Mouse (Mus musculus): ENCODE measurements around the gene Rad51ap2.

Gene Rad51ap2

GRCm38 (mm10) chr12:11455549-11456194 lies at the start of gene Rad51ap2:
Gene Rad51ap2, plus strand, starts transcription at chr12:11456079.
- DNase-seq, result peak; percentile 97

- DNase-seq, result peak; percentile 68
These were observed 48.2 kb upstream of the Rad51ap2 start for GRCm38 (mm10) chr12:11407679-11408078.

- DNase-seq, result peak; percentile 57
These were observed 37.8 kb upstream of the Rad51ap2 start for GRCm38 (mm10) chr12:11418112-11418511.

- DNase-seq, result no peak
These were observed 28.5 kb upstream of the Rad51ap2 start for GRCm38 (mm10) chr12:11427396-11427795.

GRCm38 (mm10) chr12:11433126-11433525 lies 22.8 kb upstream of the Rad51ap2 start:
- DNase-seq, result no peak

GRCm38 (mm10) chr12:11433716-11434115 lies 22.2 kb upstream of the Rad51ap2 start:
- DNase-seq, result peak; percentile 69

- DNase-seq, result peak; percentile 60
These were observed 21.4 kb upstream of the Rad51ap2 start for GRCm38 (mm10) chr12:11434446-11434845.

- DNase-seq, result peak; percentile 52
These were observed 20.4 kb upstream of the Rad51ap2 start for GRCm38 (mm10) chr12:11435246-11436022.

GRCm38 (mm10) chr12:11436023-11436350 lies 19.9 kb upstream of the Rad51ap2 start:
- peak; percentile 59 for DNase-seq

- DNase-seq, result peak; percentile 97
These were observed 19.2 kb upstream of the Rad51ap2 start, which contains the start of gene Vsnl1 for GRCm38 (mm10) chr12:11436497-11437265. Gene Vsnl1, minus strand, starts transcription at chr12:11436613.

GRCm38 (mm10) chr12:11437266-11437906 lies 18.5 kb upstream of the Rad51ap2 start:
- peak; percentile 94 for DNase-seq

- peak; percentile 74 for DNase-seq
These were observed 17.9 kb upstream of the Rad51ap2 start for GRCm38 (mm10) chr12:11437907-11438447.

- DNase-seq, result no peak
These were observed 1.7 kb upstream of the Rad51ap2 start for GRCm38 (mm10) chr12:11454146-11454545.

- DNase-seq, result no peak
These were observed 334 bp downstream of the Rad51ap2 start for GRCm38 (mm10) chr12:11456213-11456612.

- DNase-seq, result no peak
These were observed 753 bp downstream of the Rad51ap2 start for GRCm38 (mm10) chr12:11456632-11457031.

All from cerebellum, adult 9-11 months (tissue).